ENCODE assay signal across 30 mouse cellular contexts in the genomic region with DNA sequence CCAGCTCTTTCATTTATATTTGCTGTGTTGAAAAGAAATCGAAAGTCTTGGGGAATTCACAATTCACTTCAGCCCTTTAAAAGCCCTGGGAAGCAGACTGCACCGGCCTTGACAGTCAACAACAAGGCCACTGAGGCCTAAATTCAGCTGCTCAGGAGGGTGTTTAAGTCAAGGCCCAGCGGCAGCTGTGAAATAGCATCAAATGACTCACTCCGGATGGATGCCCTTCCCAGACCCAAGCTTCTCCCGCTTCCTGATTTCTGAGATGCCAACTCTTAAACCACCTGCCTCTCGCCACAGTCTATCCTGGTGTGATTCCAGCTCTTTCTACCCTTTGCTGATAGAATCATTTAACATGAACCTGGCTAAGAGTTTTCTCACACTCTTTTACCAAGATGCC. TPM values are rescaled to one million over a fixed set of nuclear protein-coding genes. Genes with fewer than 3 reads are reported as not detected.
A peak's percentile ranks its signal among the peaks of the same experiment; 100 is the strongest.
DNase-seq lines count a peak whose midpoint lies in the region; ATAC-seq lines count a peak whose summit lies in the region.
"Had no signal": no experiment of that assay in that cellular context is flagged by ENCODE, and none has a peak within 500 bp of the region (broad histone marks: within the 10 kb centered on the region; RNA-seq: fewer than 3 reads in every experiment).

No protein-coding gene starts in this region.

- H3K36me3 ChIP-seq in embryonic facial prominence, embryonic 14.5 days (ENCODE audit: control insufficient read depth, insufficient read depth, low read length), result no peaks in the 10 kb centered on the region
- H3K36me3 ChIP-seq in embryonic facial prominence, embryonic 10.5 days (replicated peaks), result no peaks in the 10 kb centered on the region
- H3K36me3 ChIP-seq: embryonic facial prominence, embryonic 13.5 days; heart, embryonic 10.5 days; hindbrain, embryonic 13.5 days; limb, embryonic 10.5 days; limb, embryonic 15.5 days; liver, embryonic 15.5 days had no signal

- peaks cover 7% of the 10 kb centered on the region; the same call in 1 of the 2 replicates for H3K4me1 ChIP-seq in embryonic facial prominence, embryonic 14.5 days (ENCODE audit: control insufficient read depth, insufficient read depth, low read length)
- H3K4me1 ChIP-seq in embryonic facial prominence, embryonic 10.5 days, result peaks cover 27% of the 10 kb centered on the region

- no peak overlapping the region for H3K9ac ChIP-seq in embryonic facial prominence, embryonic 14.5 days (ENCODE audit: low read depth, low read length)
- H3K9ac ChIP-seq: embryonic facial prominence, embryonic 13.5 days; forebrain, postnatal 0 days; hindbrain, embryonic 13.5 days; limb, embryonic 15.5 days; liver, embryonic 15.5 days; lung, embryonic 14.5 days had no signal

- no peaks in the 10 kb centered on the region for H3K27me3 ChIP-seq in embryonic facial prominence, embryonic 14.5 days (replicated peaks; ENCODE audit: control insufficient read depth, insufficient read depth, low read length)
- H3K27me3 ChIP-seq in embryonic facial prominence, embryonic 10.5 days (replicated peaks; ENCODE audit: low read depth, poor library complexity, severe bottlenecking), result no peaks in the 10 kb centered on the region
- H3K27me3 ChIP-seq: CH12.LX; embryonic facial prominence, embryonic 13.5 days; hindbrain, embryonic 13.5 days; limb, embryonic 15.5 days; liver, embryonic 15.5 days had no signal

- H3K9me3 ChIP-seq in embryonic facial prominence, embryonic 14.5 days (ENCODE audit: control insufficient read depth, low read length), result no peaks in the 10 kb centered on the region
- no peaks in the 10 kb centered on the region for H3K9me3 ChIP-seq in embryonic facial prominence, embryonic 10.5 days
- H3K9me3 ChIP-seq: embryonic facial prominence, embryonic 13.5 days; hindbrain, embryonic 13.5 days; limb, embryonic 10.5 days; limb, embryonic 15.5 days; liver, embryonic 15.5 days had no signal

- no peak overlapping the region for H3K4me2 ChIP-seq in embryonic facial prominence, embryonic 14.5 days (ENCODE audit: low read depth, low read length)
- H3K4me2 ChIP-seq: embryonic facial prominence, embryonic 13.5 days; hindbrain, embryonic 13.5 days; limb, embryonic 15.5 days; liver, embryonic 15.5 days; lung, embryonic 14.5 days had no signal

- WGBS in embryonic facial prominence, embryonic 14.5 days, result 68% methylated on average over 6 of the region's 6 CpGs
- WGBS in embryonic facial prominence, embryonic 10.5 days, result 84% methylated on average over 6 of the region's 6 CpGs

- ATAC-seq in embryonic facial prominence, embryonic 14.5 days (ENCODE audit: low read depth), result no peak
- ATAC-seq: forebrain, postnatal 0 days; intestine, postnatal 0 days had no signal

- no peak overlapping the region for H3K4me3 ChIP-seq in embryonic facial prominence, embryonic 14.5 days (ENCODE audit: low read depth, low read length)
- no peak overlapping the region for H3K4me3 ChIP-seq in embryonic facial prominence, embryonic 10.5 days
- H3K4me3 ChIP-seq: embryonic facial prominence, embryonic 13.5 days; erythroblast, embryonic 14.5 days; heart, embryonic 10.5 days; hindbrain, embryonic 13.5 days; limb, embryonic 10.5 days; limb, embryonic 15.5 days; liver, embryonic 15.5 days had no signal

- DNase-seq in embryonic facial prominence, embryonic 14.5 days (ENCODE audit: low spot score), result peak; percentile 32
- DNase-seq in embryonic facial prominence, embryonic 10.5 days (ENCODE audit: low spot score), result no peak
- DNase-seq in 3T3-L1 (ENCODE audit: low read depth, low spot score), result peak; percentile 22
- peak; percentile 84 for DNase-seq in adrenal gland, adult 2 months
- peak; percentile 72 to 74 for DNase-seq in adrenal gland, postnatal 36 days
- DNase-seq in gastrocnemius, adult 8-10 months (ENCODE audit: low spot score in 2 of 2), result no peak
- DNase-seq in natural killer cell, adult 2 months (ENCODE audit: low spot score in 2 of 2), result no peak
- DNase-seq: B cell, adult 2 months; cerebellum, adult 2 months; cerebellum, postnatal 36 days; embryo, embryonic 11 days; forebrain, postnatal 0 days; gastrocnemius, postnatal 10 days; heart, postnatal 4 days; kidney, adult 9 months; kidney, postnatal 10 days; layer of hippocampus, postnatal 36 days; lung, embryonic 14.5 days; lung, postnatal 14 days; midbrain, embryonic 14.5 days; thymus, postnatal 4 days had no signal

- H3K27ac ChIP-seq in embryonic facial prominence, embryonic 14.5 days (replicated peaks; ENCODE audit: low read depth, low read length), result no peak overlapping the region
- no peak overlapping the region for H3K27ac ChIP-seq in embryonic facial prominence, embryonic 10.5 days (replicated peaks)
- H3K27ac ChIP-seq: embryonic facial prominence, embryonic 13.5 days; heart, embryonic 10.5 days; hindbrain, embryonic 13.5 days; limb, embryonic 10.5 days; limb, embryonic 15.5 days; liver, embryonic 15.5 days had no signal

RNA-seq across cellular contexts. Expression of gene Wipi1, which starts 8.6 kb away (rescaled TPM):
- polyA plus RNA-seq in embryonic facial prominence, embryonic 14.5 days (2014; fragmentation: Nextera tagmentation; extraction: Ambion mirVana), result 36.1 and 37.8 TPM in 2 replicates
- polyA plus RNA-seq in embryonic facial prominence, embryonic 10.5 days (2016; fragmentation: Nextera tagmentation; extraction: Ambion mirVana), result 20.7 and 25.3 TPM in 2 replicates
- total RNA-seq in adrenal gland, adult 2 months (2021), result 10 to 100 TPM; 35.4 to 38.6 TPM
- 14.8 and 22.1 TPM in 2 replicates for polyA plus RNA-seq in adrenal gland, adult 2 months (2012; rRNA removed)
- total RNA-seq in adrenal gland, postnatal 36 days (2021), result 10 to 100 TPM; 26.8 to 56.0 TPM
- 10 to 100 TPM; 47.2 to 68.4 (median 59.2) TPM for total RNA-seq in gastrocnemius, adult 8-10 months (2022)

RNA-seq across cellular contexts. Expression of gene Prkar1a, which starts 28.8 kb away (rescaled TPM):
- polyA plus RNA-seq in embryonic facial prominence, embryonic 14.5 days (2014; fragmentation: Nextera tagmentation; extraction: Ambion mirVana), result 432 and 435 TPM in 2 replicates
- 328 and 349 TPM in 2 replicates for polyA plus RNA-seq in embryonic facial prominence, embryonic 10.5 days (2016; fragmentation: Nextera tagmentation; extraction: Ambion mirVana)
- total RNA-seq in adrenal gland, adult 2 months (2021), result 100 to 1,000 TPM; 372 to 393 TPM
- 164 and 197 TPM in 2 replicates for polyA plus RNA-seq in adrenal gland, adult 2 months (2012; rRNA removed)
- total RNA-seq in adrenal gland, postnatal 36 days (2021), result 100 to 1,000 TPM; 421 to 431 TPM
- 100 to 1,000 TPM in 2 of 4 experiments, 10 to 100 TPM in 2; 98.3 to 106 (median 101) TPM for total RNA-seq in gastrocnemius, adult 8-10 months (2022)

Comparison
In these comparisons a context has a peak if more than half of its experiments do, and no peak if none do; other contexts are left out.
1. DNase-seq: peak in embryonic facial prominence, embryonic 14.5 days (single experiment), 3T3-L1 (single experiment), adrenal gland, adult 2 months (single experiment) and adrenal gland, postnatal 36 days (2 of 2); none in embryonic facial prominence, embryonic 10.5 days (single experiment), gastrocnemius, adult 8-10 months (0 of 2) and natural killer cell, adult 2 months (0 of 2).